Mouse (Mus musculus) limb, embryonic 10.5 days (tissue): ENCODE data around the gene Tph1. TPM values are rescaled to one million over a fixed set of nuclear protein-coding genes. Genes with fewer than 3 reads are reported as not detected.

Experiments used
- DNase-seq: peaks from one replicate; pipeline ENCODE4 v3.0.0-alpha.2; 2017; ENCODE audit warnings: low spot score
- H3K27ac ChIP-seq: fragments of 300-500 bp; sonication (generic); 2 replicates; pipeline ENCODE4 v1.5.1; 2016; ENCODE audit warnings: mild to moderate bottlenecking
- H3K27me3 ChIP-seq: fragments of 300-500 bp; sonication (generic); 2 replicates; pipeline ENCODE4 v1.6.1; 2016; ENCODE audit warnings: low read depth, mild to moderate bottlenecking; ENCODE audit not compliant: poor library complexity, severe bottlenecking
- H3K36me3 ChIP-seq: fragments of 300-500 bp; sonication (generic); 2 replicates; pipeline ENCODE4 v1.6.1; 2016; ENCODE audit warnings: mild to moderate bottlenecking, moderate library complexity
- H3K4me1 ChIP-seq: fragments of 300-500 bp; sonication (generic); 2 replicates; pipeline ENCODE4 v1.6.1; 2016
- H3K4me3 ChIP-seq: fragments of 300-500 bp; sonication (generic); 2 replicates; pipeline ENCODE4 v1.5.1; 2016; ENCODE audit warnings: mild to moderate bottlenecking, moderate library complexity
- H3K9me3 ChIP-seq: fragments of 300-500 bp; sonication (generic); replicated peaks from 2 replicates; pipeline ENCODE4 v1.6.1; 2016; ENCODE audit warnings: mild to moderate bottlenecking
- WGBS: fragments of 180-500 bp; shearing (Covaris S2); methylation state at CpG from one replicate; pipeline ENCODE4 v1.1.7; 2016; 5-methylcytosine and 5-hydroxymethylcytosine counted together
- polyA plus RNA-seq: library from polyadenylated mRNA; unstranded; fragments of >200 nt; fragmentation: Nextera tagmentation; extraction: Ambion mirVana; gene quantifications from 2 replicates; pipeline ENCODE4 v1.2.1, GENCODE M21; 2016

The Tph1 gene
- not detected in 2 replicates for polyA plus RNA-seq

GRCm38 (mm10) chr7:46672160-46672672, at the start of gene Tph1:
Tph1 (minus strand) TSS chr7:46672537.
- no peak for DNase-seq
- 53% methylated on average over 10 of the region's 10 CpGs for WGBS
- Histone ChIP-seq H3K36me3 (no peaks in the 10 kb centered on the region), H3K27me3 (peaks cover 15% of the 10 kb centered on the region), H3K4me1 (peaks cover 8% of the 10 kb centered on the region), H3K4me3 (no peak within 1 kb of the TSS), H3K27ac (no peak within 1 kb of the TSS), H3K9me3 (no peaks in the 10 kb centered on the region)

GRCm38 (mm10) chr7:46720460-46720859, 48.1 kb upstream of the Tph1 start:
- no peak for DNase-seq
- 0 out of 2 replicates have a peak, but pooled peaks cover 6% of the 10 kb centered on the region for H3K27me3 ChIP-seq
- no peaks in the 10 kb centered on the region for H3K4me1 ChIP-seq
- no peaks in the 10 kb centered on the region for H3K9me3 ChIP-seq
- no peak overlapping the region for H3K27ac ChIP-seq
- no peaks in the 10 kb centered on the region for H3K36me3 ChIP-seq
- 73% methylated on average over 9 of the region's 9 CpGs for WGBS
- no peak overlapping the region for H3K4me3 ChIP-seq

- WGBS: 83% methylated on average over 7 of the region's 7 CpGs
- DNase-seq: no peak
- no peaks in the 10 kb centered on the region for H3K9me3 ChIP-seq
These were observed 47.2 kb upstream of the Tph1 start for GRCm38 (mm10) chr7:46719526-46719925.

DNA sequence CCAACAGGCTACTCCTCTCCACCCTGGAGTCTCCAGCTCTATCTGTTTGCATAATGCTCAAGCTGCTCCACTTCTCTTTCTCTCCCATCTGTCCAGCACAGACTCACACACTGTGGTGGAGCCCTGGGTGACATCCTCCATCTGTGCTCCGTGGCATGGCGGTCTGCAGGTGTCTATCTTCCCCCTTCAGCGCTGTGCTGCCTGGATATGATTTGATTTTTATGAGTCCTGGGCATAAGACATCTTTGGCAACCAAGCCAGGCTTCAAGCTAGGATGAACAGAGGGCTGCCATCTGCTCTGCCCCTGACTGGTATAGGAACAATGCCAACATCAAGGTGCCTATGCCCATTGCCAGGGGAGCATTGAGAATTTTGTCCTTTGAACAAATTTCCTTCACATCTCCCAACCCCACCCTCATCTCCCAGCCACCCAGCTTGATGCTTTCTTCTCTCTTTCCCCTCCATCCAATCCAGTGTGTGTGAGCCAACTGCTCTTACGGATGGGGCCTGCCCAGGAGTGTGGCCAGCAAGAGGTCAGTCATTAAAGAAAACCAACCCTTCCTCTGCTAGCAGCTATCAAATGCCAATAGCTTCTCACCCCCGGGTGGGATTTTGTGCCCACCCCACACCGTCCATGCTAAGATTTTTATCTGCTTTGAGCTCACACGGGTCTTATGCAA, 46.4 kb upstream of the Tph1 start:
- Histone ChIP-seq H3K9me3 (no peaks in the 10 kb centered on the region), H3K27me3 (0 out of 2 replicates have a peak, but pooled peaks cover 6% of the 10 kb centered on the region), H3K4me1 (peaks cover under 1% of the 10 kb centered on the region; the same call in 1 of the 2 replicates), H3K36me3 (no peaks in the 10 kb centered on the region), H3K27ac (no peak overlapping the region), H3K4me3 (no peak overlapping the region)
- no peak for DNase-seq
- 87% methylated on average over 7 of the region's 7 CpGs for WGBS

More at GRCm38 (mm10) chr7:46719526-46719925, 47.2 kb upstream of the Tph1 start:
- Histone ChIP-seq H3K4me1 (no peaks in the 10 kb centered on the region), H3K27me3 (0 out of 2 replicates have a peak, but pooled peaks cover 6% of the 10 kb centered on the region), H3K27ac (no peak overlapping the region), H3K4me3 (no peak overlapping the region), H3K36me3 (no peaks in the 10 kb centered on the region)

DNA sequence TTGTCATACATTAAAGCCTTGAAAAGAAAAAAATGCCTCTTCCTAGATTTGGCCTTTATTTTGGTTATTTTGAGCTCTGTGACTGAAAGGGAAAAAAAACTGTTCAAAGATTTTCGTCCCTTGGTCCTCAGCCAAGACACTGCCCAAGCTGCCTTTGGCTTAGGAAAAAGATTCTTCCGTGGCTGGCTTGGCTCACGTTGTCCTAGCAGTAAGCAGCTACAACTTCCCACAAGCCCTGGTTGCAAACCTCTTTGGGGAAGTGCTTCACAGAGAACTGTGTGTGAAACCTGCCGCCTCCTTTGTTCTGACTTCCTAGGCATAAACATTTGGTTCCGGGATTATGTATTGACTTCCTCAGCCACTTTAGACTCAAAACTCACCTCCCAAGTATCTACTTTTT, 44.6 kb upstream of the Tph1 start:
- no peak for DNase-seq
- H3K4me3 ChIP-seq: no peak overlapping the region

GRCm38 (mm10) chr7:46715600-46715999, 43.3 kb upstream of the Tph1 start, which contains the start of gene Saa3:
Saa3 (minus strand) TSS chr7:46715700.
- Histone ChIP-seq H3K9me3 (no peaks in the 10 kb centered on the region), H3K27ac (no peak within 1 kb of the TSS), H3K4me1 (peaks cover 6% of the 10 kb centered on the region), H3K36me3 (no peaks in the 10 kb centered on the region), H3K27me3 (0 out of 2 replicates have a peak, but pooled peaks cover 6% of the 10 kb centered on the region), H3K4me3 (no peak within 1 kb of the TSS)
- 93% methylated on average over 5 of the region's 5 CpGs for WGBS
- no peak for DNase-seq

More for the DNA sequence above, 44.6 kb upstream of the Tph1 start:
- 0 out of 2 replicates have a peak, but pooled peaks cover 6% of the 10 kb centered on the region for H3K27me3 ChIP-seq
- peaks cover 6% of the 10 kb centered on the region for H3K4me1 ChIP-seq
- H3K27ac ChIP-seq: no peak overlapping the region
- no peaks in the 10 kb centered on the region for H3K9me3 ChIP-seq
- no peaks in the 10 kb centered on the region for H3K36me3 ChIP-seq
- 58% methylated on average over 5 of the region's 5 CpGs for WGBS

- Histone ChIP-seq H3K9me3 (no peaks in the 10 kb centered on the region), H3K27ac (no peak overlapping the region), H3K4me1 (peaks cover 9% of the 10 kb centered on the region), H3K4me3 (no peak overlapping the region), H3K36me3 (no peaks in the 10 kb centered on the region), H3K27me3 (no peaks in the 10 kb centered on the region)
- WGBS: 36% methylated on average over 6 of the region's 6 CpGs
- peak; percentile 68 for DNase-seq
These were observed 42.2 kb upstream of the Tph1 start for GRCm38 (mm10) chr7:46714518-46714917.

DNA sequence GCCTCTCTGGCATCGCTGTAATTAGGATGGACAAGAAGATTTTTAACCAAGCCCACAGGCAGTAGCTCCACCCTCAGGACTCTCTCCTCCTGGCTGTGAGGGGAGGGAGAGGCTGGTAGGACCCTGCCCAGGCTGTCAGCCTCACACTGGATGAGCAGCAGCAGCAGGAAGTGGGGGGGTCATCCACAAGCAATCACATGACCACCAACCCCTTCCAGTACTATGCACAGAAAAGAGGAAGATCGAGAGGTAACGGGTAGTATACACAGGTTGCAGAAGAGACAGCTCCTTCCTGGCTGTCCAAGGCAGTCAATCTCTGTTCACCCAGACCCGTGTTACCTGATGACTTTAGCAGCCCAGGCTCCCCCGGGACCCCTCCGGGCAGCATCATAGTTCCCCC, 39.9 kb upstream of the Tph1 start:
- Histone ChIP-seq H3K36me3 (peaks cover 16% of the 10 kb centered on the region), H3K9me3 (no peaks in the 10 kb centered on the region), H3K27me3 (no peaks in the 10 kb centered on the region), H3K27ac (no peak overlapping the region), H3K4me3 (no peak overlapping the region), H3K4me1 (peaks cover 13% of the 10 kb centered on the region)
- 76% methylated on average over 6 of the region's 6 CpGs for WGBS
- no peak for DNase-seq

- DNase-seq: peak; percentile 99
- H3K9me3 ChIP-seq: no peaks in the 10 kb centered on the region
- peaks cover 13% of the 10 kb centered on the region for H3K4me1 ChIP-seq
- no peaks in the 10 kb centered on the region for H3K27me3 ChIP-seq
- H3K36me3 ChIP-seq: peaks cover 34% of the 10 kb centered on the region
- peak within 1 kb of the TSS; percentile 98 for H3K27ac ChIP-seq
- WGBS: under 1% methylated on average over 38 of the region's 38 CpGs
- peak within 1 kb of the TSS; percentile 94 for H3K4me3 ChIP-seq
These were observed 38.1 kb upstream of the Tph1 start, which contains the start of gene Saal1 for GRCm38 (mm10) chr7:46710390-46710844. Saal1 (minus strand) TSS chr7:46710680.

DNA sequence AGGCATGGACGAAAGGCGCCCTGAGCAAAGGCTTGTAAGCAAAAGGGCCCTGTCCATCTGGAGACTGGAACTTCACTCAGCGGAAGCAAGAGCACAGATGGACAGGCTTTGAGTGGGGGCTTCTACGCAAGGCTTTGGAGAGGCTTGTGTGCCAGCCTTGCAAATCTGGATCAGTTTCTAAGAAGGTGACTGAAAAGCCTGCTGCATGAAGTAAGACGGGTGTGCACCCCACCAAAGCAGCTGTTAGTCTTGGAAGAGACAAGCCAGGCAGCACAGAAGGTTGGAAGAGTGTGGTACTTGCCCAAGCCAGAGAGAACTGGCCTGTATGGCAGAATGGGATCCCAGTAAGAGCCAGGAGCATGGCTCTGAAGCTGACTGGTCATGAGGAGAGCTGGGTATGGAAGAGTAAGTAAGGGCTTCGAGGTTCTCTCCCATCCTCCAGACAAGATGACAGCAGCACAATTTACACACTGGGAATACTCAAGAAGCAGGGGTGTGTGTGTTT, 28.2 kb upstream of the Tph1 start:
- H3K27ac ChIP-seq: no peak overlapping the region
- 94% methylated on average over 6 of the region's 6 CpGs for WGBS
- H3K27me3 ChIP-seq: no peaks in the 10 kb centered on the region
- DNase-seq: no peak
- H3K36me3 ChIP-seq: peaks cover 99% of the 10 kb centered on the region
- H3K4me3 ChIP-seq: no peak overlapping the region
- H3K4me1 ChIP-seq: no peaks in the 10 kb centered on the region
- H3K9me3 ChIP-seq: no peaks in the 10 kb centered on the region

- Histone ChIP-seq H3K4me1 (no peaks in the 10 kb centered on the region), H3K4me3 (no peak overlapping the region), H3K9me3 (no peaks in the 10 kb centered on the region), H3K27me3 (no peaks in the 10 kb centered on the region), H3K36me3 (peaks cover 95% of the 10 kb centered on the region), H3K27ac (no peak overlapping the region)
- no peak for DNase-seq
- 84% methylated on average over 1 of the region's 1 CpGs for WGBS
These were observed 24.4 kb upstream of the Tph1 start for GRCm38 (mm10) chr7:46696754-46697153.

GRCm38 (mm10) chr7:46686827-46687226, 14.5 kb upstream of the Tph1 start:
- Histone ChIP-seq H3K27me3 (no peaks in the 10 kb centered on the region), H3K27ac (no peak overlapping the region), H3K9me3 (no peaks in the 10 kb centered on the region), H3K36me3 (peaks cover 47% of the 10 kb centered on the region), H3K4me1 (no peaks in the 10 kb centered on the region), H3K4me3 (no peak overlapping the region)
- DNase-seq: no peak
- WGBS: 87% methylated on average over 5 of the region's 5 CpGs

DNA sequence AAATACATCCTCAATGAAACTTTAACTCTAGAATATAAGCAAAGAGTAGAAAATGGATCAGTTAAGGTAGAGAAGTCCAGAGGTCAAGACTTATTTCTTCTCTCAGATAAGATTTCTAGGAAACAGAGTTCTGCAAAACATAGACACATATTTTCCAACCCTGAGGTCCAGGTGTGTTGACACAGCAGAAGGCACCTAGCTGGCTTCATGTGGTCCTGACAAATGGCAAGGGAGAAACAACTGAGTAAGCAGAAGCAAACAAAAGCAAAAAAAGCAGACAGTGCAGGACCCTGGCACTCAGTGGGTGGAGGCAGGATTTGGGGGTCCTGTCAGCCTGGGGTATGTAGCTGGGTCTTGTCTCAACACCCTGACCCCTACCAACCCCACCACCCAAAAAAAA, 8.4 kb upstream of the Tph1 start:
- Histone ChIP-seq H3K4me1 (no peaks in the 10 kb centered on the region), H3K9me3 (no peaks in the 10 kb centered on the region), H3K27me3 (no peaks in the 10 kb centered on the region), H3K27ac (no peak overlapping the region), H3K4me3 (no peak overlapping the region), H3K36me3 (no peaks in the 10 kb centered on the region)
- DNase-seq: no peak
